Mouse (Mus musculus): Measurements from ENCODE around the gene Gm45337.

GRCm38 (mm10) chr7:142178685-142179084 lies 34.3 kb upstream of the Gm45337 start:
- TF ChIP-seq CTCF (IDR thresholded peaks at IDR 0.05) (no peak), EP300 (IDR thresholded peaks at IDR 0.05) (no peak)
